Mouse (Mus musculus) heart, adult 2 months (tissue): ENCODE results near the gene Tnfsf11. TPM values are rescaled to one million over a fixed set of nuclear protein-coding genes. Genes with fewer than 3 reads are reported as not detected.

Experiments
- DNase-seq, 2 experiments: peaks; one replicate each; pipeline ENCODE4 v3.0.0; 2021
- H3K27ac ChIP-seq: fragments of 200-600 bp; 2 replicates; pipeline ENCODE4 v1.8.1; 2022
- H3K27me3 ChIP-seq: fragments of 200-500 bp; 2 replicates; pipeline ENCODE4 v1.6.1; 2012; ENCODE audit warnings: mild to moderate bottlenecking, low read length, inconsistent platforms, mixed read lengths; ENCODE audit not compliant: control insufficient read depth, insufficient read depth
- H3K36me3 ChIP-seq: fragments of 200-500 bp; 2 replicates; pipeline ENCODE4 v1.6.1; 2012; ENCODE audit warnings: low read length, inconsistent platforms; ENCODE audit not compliant: control insufficient read depth, insufficient read depth
- H3K4me1 ChIP-seq: fragments of 200-500 bp; 2 replicates; pipeline ENCODE4 v1.6.1; 2011; ENCODE audit warnings: low read length; ENCODE audit not compliant: control insufficient read depth, insufficient read depth
- H3K4me3 ChIP-seq: fragments of 200-600 bp; 2 replicates; pipeline ENCODE4 v1.8.1; 2022
- H3K79me2 ChIP-seq: fragments of 200-500 bp; replicated peaks from 2 replicates; pipeline ENCODE4 v1.6.1; 2012; ENCODE audit warnings: mild to moderate bottlenecking, inconsistent platforms, low read length, moderate library complexity, mixed read lengths; ENCODE audit not compliant: control insufficient read depth, insufficient read depth
- H3K9ac ChIP-seq: fragments of 200-500 bp; 2 replicates; pipeline ENCODE4 v1.6.1; 2012; ENCODE audit warnings: low read depth, mild to moderate bottlenecking, control low read depth, inconsistent platforms, low read length, mixed read lengths
- CTCF ChIP-seq: fragments of 200-600 bp; IDR thresholded peaks from 2 replicates; pipeline ENCODE4 v1.8.1; 2022; ENCODE audit warnings: antibody characterized with exemption, mild to moderate bottlenecking, moderate library complexity
- EP300 ChIP-seq: fragments of 200-500 bp; IDR thresholded peaks from 2 replicates; pipeline ENCODE4 v1.6.1; 2011; ENCODE audit warnings: low read depth, low read length, control low read depth; ENCODE audit not compliant: insufficient read depth
- POLR2A ChIP-seq: fragments of 200-500 bp; IDR thresholded peaks from 2 replicates; pipeline ENCODE4 v1.6.1; 2011; ENCODE audit warnings: mild to moderate bottlenecking, low read depth, low read length, control low read depth; ENCODE audit not compliant: insufficient read depth
- WGBS: fragments of 180-500 bp; shearing (Covaris S2); methylation state at CpG from one replicate; pipeline ENCODE4 v1.1.7; 2018; 5-methylcytosine and 5-hydroxymethylcytosine counted together
- intact Hi-C: fragments of 180-260 bp; cut with DNase I; formaldehyde crosslinking; loops from one replicate; pipeline ENCODE4 v1.15.1; 2025
- polyA plus RNA-seq: library from polyadenylated mRNA; depleted of rRNA; stranded (reverse); fragments of >200 nt; gene quantifications from 2 replicates; pipeline ENCODE4 v1.2.3, GENCODE M21; 2012
- total RNA-seq, 2 experiments: library from RNA; stranded (reverse); gene quantifications; 2 replicates each; pipeline ENCODE4 v1.2.3; 2021

Gene Tnfsf11
- total and polyA plus RNA-seq, 3 experiments = 0.10 to 0.14 TPM; not detected in 1

DNA sequence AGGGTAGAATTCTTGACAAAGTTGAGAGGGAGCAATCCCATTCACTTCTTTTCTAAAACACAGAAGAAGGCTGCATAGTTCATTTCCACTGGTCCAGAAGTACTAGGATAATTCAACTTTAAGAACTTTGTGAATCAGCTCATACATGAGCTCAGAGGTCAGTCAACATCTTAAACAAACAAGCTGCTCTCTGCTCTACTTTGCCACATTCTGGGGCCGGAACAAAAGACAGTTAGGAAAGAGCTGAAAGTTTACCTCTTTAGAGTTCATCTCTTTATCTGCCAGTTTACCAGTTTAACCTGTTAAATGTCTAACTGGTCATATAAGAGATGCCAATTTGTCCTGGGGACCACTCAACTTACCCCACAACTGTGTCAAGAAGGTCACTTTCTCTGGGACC, 15.5 kb upstream of the Tnfsf11 start:
- DNase-seq = no peak
- no peak overlapping the region for H3K27ac ChIP-seq
- intact Hi-C loops = no loop called here
- H3K4me1 ChIP-seq = no peaks in the 10 kb centered on the region
- no peak for TF ChIP-seq CTCF
- TF ChIP-seq POLR2A = no peak
- TF ChIP-seq EP300 = no peak
- no peak overlapping the region for H3K4me3 ChIP-seq
- H3K79me2 ChIP-seq = no peaks in the 10 kb centered on the region
- 79% methylated on average over 1 of the region's 1 CpGs for WGBS
- H3K36me3 ChIP-seq = no peaks in the 10 kb centered on the region
- no peak overlapping the region for H3K9ac ChIP-seq
- no peaks in the 10 kb centered on the region for H3K27me3 ChIP-seq

DNA sequence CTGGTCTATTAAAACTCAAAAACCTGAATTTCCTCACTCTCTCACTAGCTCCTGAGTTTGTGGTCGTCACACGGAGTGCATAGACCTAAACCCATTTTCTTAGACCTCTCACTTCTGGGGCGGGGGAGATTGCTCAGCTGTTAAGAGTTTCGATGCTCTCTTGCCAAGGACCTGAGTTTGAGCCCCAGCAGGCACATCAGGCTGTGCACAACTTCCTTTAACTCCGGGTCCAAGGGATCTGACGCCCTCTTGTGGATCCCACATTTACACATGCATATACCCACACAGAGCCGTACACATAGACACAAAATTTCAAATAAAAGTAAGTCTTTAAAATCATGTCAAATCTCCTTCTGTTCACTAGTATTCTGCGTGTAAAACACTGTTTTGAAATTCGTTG, 15.1 kb upstream of the Tnfsf11 start:
- DNase-seq = no peak
- Histone ChIP-seq H3K9ac (no peak overlapping the region), H3K36me3 (no peaks in the 10 kb centered on the region), H3K79me2 (no peaks in the 10 kb centered on the region), H3K27ac (no peak overlapping the region), H3K4me3 (no peak overlapping the region), H3K4me1 (no peaks in the 10 kb centered on the region), H3K27me3 (no peaks in the 10 kb centered on the region)
- 84% methylated on average over 9 of the region's 9 CpGs for WGBS
- TF ChIP-seq POLR2A (no peak), EP300 (no peak), CTCF (no peak)
- intact Hi-C loops = no loop called here

DNA sequence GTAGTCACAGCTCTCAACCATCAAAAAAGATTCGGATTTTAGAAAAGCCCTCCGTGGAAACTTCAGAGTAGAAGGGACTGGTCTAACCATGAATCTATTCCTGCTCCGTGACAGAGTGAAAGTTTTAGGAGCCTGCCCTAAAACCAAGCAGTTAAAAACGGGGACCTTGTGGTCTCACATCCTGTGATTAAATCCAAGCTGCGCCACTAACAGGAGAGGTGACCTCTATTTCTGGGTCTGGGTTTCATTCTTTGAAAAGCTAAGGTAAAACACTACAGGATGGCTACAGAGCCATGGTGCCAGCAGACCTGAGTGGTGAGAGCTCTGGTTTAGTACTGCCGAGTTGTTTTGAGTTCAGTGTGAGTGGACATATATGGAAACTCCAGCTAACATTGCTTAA, 12.4 kb upstream of the Tnfsf11 start:
- intact Hi-C loops = no loop called here

GRCm38 (mm10) chr14:78319580-78319979, 11.7 kb upstream of the Tnfsf11 start:
- intact Hi-C loops = no loop called here
- no peak for DNase-seq
- WGBS = 74% methylated on average over 5 of the region's 5 CpGs

More for the DNA sequence above, 12.4 kb upstream of the Tnfsf11 start:
- no peak overlapping the region for H3K27ac ChIP-seq
- no peaks in the 10 kb centered on the region for H3K36me3 ChIP-seq
- H3K27me3 ChIP-seq = no peaks in the 10 kb centered on the region
- no peak for DNase-seq
- H3K9ac ChIP-seq = no peak overlapping the region
- WGBS = 72% methylated on average over 6 of the region's 6 CpGs
- no peaks in the 10 kb centered on the region for H3K4me1 ChIP-seq
- no peaks in the 10 kb centered on the region for H3K79me2 ChIP-seq
- no peak for TF ChIP-seq POLR2A
- no peak overlapping the region for H3K4me3 ChIP-seq

DNA sequence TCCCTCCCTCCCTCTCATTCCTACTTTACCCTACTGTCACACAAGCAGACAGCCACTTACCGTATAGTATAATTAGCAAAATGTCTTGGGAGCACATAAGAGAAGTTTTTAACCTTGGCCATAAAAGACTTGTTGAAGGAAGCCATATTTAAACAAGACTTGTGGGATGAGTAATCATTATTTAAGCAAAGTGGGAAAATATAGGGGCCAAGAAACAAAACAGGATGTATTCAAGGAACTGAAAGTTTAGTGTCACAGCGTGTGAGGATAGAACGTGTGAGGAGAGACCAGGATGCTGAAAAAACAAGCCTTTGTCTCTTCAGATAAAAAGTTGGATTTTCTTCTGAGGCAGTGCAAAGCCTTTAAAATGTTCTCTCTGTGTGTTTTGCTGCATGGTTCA, 11.2 kb upstream of the Tnfsf11 start:
- Histone ChIP-seq H3K4me3 (no peak overlapping the region), H3K27me3 (no peaks in the 10 kb centered on the region), H3K4me1 (no peaks in the 10 kb centered on the region), H3K27ac (no peak overlapping the region), H3K79me2 (no peaks in the 10 kb centered on the region), H3K9ac (no peak overlapping the region), H3K36me3 (no peaks in the 10 kb centered on the region)
- intact Hi-C loops = no loop called here
- no peak for DNase-seq
- TF ChIP-seq POLR2A = no peak
- TF ChIP-seq CTCF = no peak
- 53% methylated on average over 3 of the region's 3 CpGs for WGBS

More at GRCm38 (mm10) chr14:78319580-78319979, 11.7 kb upstream of the Tnfsf11 start:
- H3K4me1 ChIP-seq = no peaks in the 10 kb centered on the region
- TF ChIP-seq POLR2A = no peak
- TF ChIP-seq EP300 = no peak
- no peak for TF ChIP-seq CTCF
- no peaks in the 10 kb centered on the region for H3K36me3 ChIP-seq
- no peak overlapping the region for H3K4me3 ChIP-seq
- no peaks in the 10 kb centered on the region for H3K27me3 ChIP-seq
- H3K9ac ChIP-seq = no peak overlapping the region
- H3K79me2 ChIP-seq = no peaks in the 10 kb centered on the region
- no peak overlapping the region for H3K27ac ChIP-seq

GRCm38 (mm10) chr14:78317623-78318022, 9.8 kb upstream of the Tnfsf11 start:
- no peaks in the 10 kb centered on the region for H3K36me3 ChIP-seq
- intact Hi-C loops = no loop called here

DNA sequence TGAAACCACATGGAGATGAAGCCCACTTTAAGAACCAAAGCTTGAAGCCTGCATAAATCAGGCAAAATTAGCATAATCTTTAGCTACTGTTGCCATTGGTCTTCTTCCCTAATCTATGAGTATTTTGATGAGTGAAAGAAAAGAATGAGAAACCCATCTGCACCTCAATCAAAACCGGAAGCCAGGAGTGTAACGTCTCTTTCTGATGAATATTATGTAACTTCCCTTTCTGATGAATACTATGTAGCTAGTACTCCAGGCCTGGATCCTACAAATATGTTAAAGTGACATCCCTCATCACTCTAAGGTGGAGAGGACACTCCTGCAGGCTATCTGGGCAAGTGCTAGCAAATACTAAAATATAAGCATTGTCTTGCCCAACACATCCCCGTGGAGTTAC, 6.9 kb downstream of the Tnfsf11 start:
- Histone ChIP-seq H3K4me3 (no peak overlapping the region), H3K27ac (no peak overlapping the region), H3K36me3 (no peaks in the 10 kb centered on the region), H3K27me3 (no peaks in the 10 kb centered on the region), H3K4me1 (no peaks in the 10 kb centered on the region), H3K9ac (no peak overlapping the region), H3K79me2 (no peaks in the 10 kb centered on the region)
- DNase-seq = no peak
- WGBS = 68% methylated on average over 3 of the region's 3 CpGs
- TF ChIP-seq CTCF (no peak), POLR2A (no peak), EP300 (no peak)
- intact Hi-C loops = no loop called here

More at GRCm38 (mm10) chr14:78317623-78318022, 9.8 kb upstream of the Tnfsf11 start:
- WGBS = 68% methylated on average over 5 of the region's 5 CpGs
- Histone ChIP-seq H3K27me3 (no peaks in the 10 kb centered on the region), H3K79me2 (no peaks in the 10 kb centered on the region), H3K4me1 (no peaks in the 10 kb centered on the region), H3K27ac (no peak overlapping the region), H3K4me3 (no peak overlapping the region), H3K9ac (no peak overlapping the region)
- TF ChIP-seq EP300 (no peak), POLR2A (no peak)
- no peak for DNase-seq
